Mouse (Mus musculus) ovary, postnatal 36 days (tissue): Measurements from ENCODE around the gene Fkbp7.
"Not testable (repeated sequence)": the region's sequence is repeated elsewhere in the genome, so short reads cannot be mapped to it uniquely, and the experiment has no call there.

ENCODE experiments used
- DNase-seq: peaks from one replicate; pipeline ENCODE4 v3.0.0; 2022; ENCODE audit warnings: low spot score, mixed read lengths

Fkbp7 gene

DNA sequence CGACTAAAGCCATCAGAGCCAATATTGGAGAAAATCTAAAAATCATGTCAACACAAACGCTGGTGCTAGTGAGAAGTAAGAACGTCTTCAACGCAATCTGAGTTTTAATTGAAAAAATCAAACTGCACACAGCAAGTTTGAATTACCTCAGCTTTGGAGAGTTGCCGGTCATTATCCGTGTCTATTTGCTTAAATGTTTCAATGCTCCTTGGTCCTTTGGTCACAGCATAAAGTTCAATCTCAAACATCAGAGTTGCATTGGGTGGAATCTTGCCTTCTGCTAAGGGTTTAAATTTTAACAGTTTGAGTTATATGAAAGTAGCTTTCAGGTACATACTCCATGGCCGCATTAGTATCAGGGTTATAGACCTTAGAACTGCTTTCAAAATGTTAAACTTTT lies 7.4 kb downstream of the Fkbp7 start:
- DNase-seq = no peak

DNA sequence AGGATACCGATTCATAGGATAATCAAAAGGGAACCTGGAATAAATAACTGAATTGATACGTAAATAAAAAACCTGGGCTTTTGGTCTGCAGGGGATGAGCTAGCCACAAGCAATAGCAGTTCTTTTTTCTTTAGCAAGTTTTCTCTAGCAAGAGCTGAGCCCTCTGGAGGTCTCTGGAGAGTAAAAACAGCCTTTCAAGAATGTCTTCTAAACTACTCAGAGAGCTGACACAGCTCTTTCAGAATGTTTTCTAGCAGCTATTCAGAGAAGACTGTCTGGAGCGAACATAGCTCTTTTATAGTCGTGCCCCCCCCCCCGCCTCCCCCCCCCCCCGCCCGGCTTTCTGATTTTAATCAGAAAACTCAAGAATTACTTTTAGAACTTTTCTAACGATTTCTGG lies 13.5 kb downstream of the Fkbp7 start:
- DNase-seq = no peak

DNA sequence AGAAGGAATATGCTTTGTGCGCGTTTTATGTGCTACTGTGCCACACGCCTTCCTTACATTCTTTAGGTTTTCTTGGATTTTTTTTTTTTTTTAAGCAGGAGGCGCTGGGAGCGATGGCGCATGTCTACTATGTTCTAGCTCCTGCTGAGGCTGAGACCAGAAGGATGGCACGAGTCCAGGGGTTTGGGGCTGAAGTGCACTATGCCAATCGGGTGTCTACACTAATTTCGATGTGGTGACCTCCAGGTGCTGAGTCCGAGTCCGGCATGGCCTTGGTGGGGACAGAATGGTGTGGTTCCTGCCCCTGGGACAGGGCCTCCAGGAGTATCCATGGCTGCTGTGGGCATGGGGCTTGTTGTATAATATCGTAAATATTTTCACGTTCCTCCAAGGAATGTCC lies 14.4 kb downstream of the Fkbp7 start:
- DNase-seq = no peak

- no peak for DNase-seq
Observed at GRCm38 (mm10) chr2:76655982-76656381, 16.9 kb downstream of the Fkbp7 start.

DNA sequence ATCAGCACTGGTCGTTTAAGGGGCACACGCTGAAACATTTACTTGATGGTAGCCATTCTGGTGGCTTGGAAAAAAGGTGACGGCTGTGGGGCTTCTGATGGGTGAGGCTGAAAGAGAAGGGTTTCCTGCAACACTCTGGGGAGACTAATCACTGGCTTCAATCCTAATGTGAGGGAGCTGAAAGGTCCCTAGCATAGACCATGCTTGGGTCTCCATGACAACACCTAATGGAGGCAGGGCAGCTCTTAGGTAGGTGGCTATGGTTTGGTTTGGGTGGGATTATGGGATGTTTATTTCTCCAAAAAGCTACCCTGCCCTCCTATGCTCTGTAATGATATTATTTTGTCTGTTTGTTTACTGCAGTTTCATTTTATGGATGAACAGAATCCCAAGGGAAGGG lies 17.5 kb downstream of the Fkbp7 start:
- no peak for DNase-seq

- DNase-seq = no peak
Observed at GRCm38 (mm10) chr2:76654646-76655045, 18.3 kb downstream of the Fkbp7 start.

DNA sequence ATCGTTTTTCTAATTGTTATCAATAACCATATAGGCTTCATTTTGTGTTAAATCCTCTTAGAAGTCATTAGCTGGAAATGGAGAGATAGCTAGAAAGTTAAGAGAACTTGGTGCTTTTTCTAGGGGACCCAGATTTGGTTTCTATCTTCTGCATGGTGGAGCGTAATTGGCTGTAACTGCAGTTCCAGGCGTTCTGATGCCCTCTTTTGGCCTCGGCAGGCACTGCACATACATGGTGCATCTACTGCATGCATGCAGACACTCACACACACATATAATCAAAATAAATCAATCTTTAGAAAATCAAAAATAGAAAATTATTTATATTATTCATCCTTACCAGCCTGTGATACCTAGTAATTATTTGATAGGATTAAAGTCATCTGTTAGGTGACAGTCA lies 19.8 kb downstream of the Fkbp7 start:
- DNase-seq = no peak

DNA sequence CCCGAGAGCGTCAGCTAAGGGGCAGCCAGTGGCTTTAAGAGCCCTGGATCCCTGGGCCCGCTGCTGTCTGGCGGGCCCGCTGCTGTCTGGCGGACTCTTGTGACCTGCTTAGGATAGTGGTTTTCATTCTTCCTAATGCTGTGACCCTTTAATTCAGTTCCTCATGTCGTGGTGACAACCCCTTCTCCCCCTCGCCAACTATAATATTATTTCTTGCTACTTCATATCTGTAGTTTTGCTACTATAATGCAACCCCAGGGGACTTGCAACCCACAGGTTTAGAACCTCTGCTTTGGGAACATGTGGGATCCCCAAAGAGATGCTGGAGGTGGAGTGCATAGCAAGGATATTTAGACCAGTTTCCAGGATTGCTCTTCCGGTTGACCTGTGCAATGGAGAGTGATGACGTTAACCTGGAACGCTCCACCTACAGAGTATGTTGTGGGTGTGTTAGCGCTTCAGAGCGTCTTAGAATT lies 24.2 kb downstream of the Fkbp7 start:
- no peak for DNase-seq

GRCm38 (mm10) chr2:76647883-76648570 lies 24.9 kb downstream of the Fkbp7 start, which contains the start of the genes Prkra and Pjvk:
Prkra (minus strand) TSS chr2:76648015.
Pjvk (plus strand) TSS chr2:76648476.
- peak; percentile 98 for DNase-seq

DNA sequence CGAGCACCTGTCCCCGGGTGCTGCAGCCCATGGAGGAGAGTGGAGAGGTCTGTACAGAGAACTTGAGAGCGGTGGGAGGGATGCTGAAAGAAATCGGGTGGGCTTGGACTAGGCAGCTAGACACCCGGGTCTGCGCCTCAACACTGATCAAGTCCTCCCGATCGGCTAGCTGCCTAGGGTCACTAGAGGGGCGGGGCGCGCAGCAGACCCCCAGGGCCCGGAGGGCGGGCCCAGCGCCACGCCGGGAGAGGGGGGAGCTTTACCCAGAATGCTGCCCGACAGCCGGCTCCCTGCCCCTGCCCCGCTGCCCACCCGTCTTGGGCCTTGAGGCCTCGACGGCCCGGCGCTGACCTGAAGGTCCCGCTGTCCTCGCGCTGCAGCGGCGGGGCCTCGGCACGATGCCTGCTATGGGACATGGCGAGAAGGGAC lies 25.5 kb downstream of the Fkbp7 start:
- DNase-seq = no peak

DNA sequence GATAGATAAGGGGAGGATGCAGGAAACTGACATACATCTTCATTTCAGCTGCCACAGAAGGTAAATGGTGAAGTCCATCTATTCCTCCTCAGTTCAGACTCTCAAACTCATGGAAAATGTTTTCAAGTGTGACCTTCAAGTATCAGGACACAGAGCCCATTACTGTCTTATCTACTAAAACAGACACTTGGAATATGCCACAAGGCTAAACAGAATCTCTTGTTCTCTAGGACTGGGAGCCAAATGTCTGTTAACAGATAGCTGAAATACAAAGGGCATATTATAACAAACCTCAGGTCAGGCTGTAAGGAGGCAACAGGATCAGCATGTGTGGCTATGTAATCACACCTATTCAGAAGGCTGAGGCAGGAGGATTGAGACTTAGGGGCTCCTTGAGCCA lies 29.1 kb downstream of the Fkbp7 start:
- DNase-seq = no peak

DNA sequence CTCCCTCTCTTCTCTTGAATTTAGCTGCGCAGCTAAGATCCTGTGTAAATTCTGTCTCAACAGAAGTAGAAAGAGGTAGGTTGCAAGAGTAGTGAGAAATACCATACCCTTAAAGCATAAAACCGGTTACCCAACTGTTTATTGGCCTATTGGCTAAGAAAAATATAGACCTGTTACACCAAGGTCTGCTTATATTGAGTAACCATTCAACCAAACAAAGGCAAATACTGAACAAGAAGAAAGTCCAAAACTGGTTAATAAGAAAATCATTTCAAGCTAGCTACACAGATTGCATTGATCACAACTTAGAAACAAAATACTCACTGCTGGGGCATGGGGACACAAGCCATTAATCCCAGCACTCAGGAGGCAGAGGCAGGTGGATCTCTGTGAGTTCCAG lies 33.3 kb downstream of the Fkbp7 start:
- no peak for DNase-seq

DNA sequence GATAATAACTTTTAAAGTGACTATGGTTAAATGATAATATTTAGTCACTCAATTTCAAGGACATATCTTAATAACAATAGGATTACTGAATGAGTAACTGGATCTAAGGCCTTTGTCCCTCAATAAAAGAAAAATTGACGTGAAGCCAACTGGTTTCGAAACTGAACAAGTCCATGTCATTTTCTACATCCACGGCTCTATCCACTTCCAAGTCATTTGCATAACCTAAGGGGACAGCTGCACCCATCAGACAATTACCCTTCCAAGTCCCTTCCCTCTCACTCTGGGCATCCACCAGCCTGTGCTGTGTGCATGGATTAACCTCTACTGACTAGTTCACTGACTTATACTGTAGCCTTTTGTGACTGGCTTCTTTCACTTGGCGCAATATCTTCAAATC lies 41.3 kb downstream of the Fkbp7 start:
- DNase-seq = no peak

GRCm38 (mm10) chr2:76630293-76630692 lies 42.6 kb downstream of the Fkbp7 start:
- DNase-seq = no peak

DNA sequence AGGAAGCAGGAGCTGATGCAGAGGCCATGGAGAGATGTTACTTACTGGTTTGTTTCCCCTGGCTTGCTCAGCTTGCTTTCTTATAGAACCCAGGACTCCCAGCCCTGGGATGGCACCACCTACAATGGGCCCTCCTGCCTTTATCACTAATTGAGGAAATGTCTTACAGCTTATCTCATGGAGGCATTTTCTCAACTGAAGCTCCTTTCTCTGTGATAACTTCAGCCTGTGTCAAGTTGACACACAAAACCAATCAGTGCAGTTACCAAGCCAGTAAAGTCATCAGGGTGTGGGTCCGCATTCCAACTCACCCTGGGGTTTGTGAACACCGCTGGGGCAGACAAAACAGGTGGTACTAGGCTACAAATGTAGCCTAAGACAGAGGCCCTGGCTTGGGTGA lies 50.6 kb downstream of the Fkbp7 start:
- DNase-seq = not testable (repeated sequence)

DNA sequence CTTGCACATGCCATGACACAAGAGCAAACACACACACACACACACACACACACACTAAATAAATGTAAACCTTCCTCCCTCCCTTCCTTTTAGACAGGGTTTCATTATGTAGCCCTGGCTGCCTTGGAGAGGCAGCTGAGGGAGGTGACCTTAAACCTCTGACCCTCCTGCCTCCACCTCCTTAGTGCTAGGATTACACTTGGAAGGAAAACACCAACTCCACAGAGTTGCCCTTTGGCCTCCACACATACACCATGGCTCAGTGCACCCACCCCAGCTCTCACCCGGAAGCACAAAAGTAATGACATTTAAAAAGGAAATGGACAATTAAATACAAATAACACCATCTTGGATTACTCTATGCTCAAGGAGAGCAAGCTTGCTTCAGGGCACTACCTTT lies 51.2 kb downstream of the Fkbp7 start:
- no peak for DNase-seq

DNA sequence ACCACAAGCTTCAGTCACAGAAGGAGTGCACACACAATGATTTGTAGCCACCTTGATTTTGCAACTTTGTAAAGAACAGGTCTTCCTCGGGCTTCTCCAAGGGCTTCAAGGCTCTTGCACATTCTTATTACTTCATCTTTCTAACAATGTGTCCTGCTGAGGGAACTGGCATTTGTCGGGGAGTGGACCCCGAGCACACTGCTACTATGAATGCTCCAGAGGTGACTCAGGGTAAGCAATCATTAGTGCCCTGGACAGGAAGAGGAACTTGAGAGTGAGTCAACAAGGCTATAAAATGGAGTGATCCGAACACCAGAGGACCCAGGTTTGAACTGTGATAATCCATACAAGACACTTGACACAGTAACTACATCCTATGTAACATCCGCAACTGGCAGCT lies 52.7 kb downstream of the Fkbp7 start:
- DNase-seq = no peak

- no peak for DNase-seq
Observed at GRCm38 (mm10) chr2:76618078-76618477, 54.8 kb downstream of the Fkbp7 start.
